In the genomic region with DNA sequence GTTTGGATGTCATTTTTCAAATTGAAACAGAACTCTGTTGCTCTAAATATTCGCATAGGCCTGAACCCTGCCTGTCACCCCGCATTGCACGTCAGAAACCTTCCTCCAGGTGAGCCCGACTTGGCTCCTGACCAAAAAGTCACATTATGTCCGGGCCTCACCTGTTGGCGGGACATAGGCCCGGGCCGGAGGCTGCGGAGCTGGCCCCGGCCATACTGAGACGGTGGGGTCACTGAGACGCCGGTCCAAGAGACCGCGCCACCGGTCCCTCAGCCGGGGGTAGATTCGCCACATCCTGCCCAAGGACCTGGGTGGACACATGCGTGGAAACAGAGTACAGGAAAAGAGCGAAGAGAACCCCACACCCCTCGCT, we compare ENCODE assay signal across 7 mouse cellular contexts. TPM values are rescaled to one million over a fixed set of nuclear protein-coding genes. Genes with fewer than 3 reads are reported as not detected.
DNase-seq lines count a peak whose midpoint lies in the region; ATAC-seq lines count a peak whose summit lies in the region.

No protein-coding gene starts in this region.

- no peaks in the 10 kb centered on the region for H3K27me3 ChIP-seq in forebrain, embryonic 14.5 days (replicated peaks; ENCODE audit: control insufficient read depth, insufficient read depth, low read length)
- H3K27me3 ChIP-seq in liver, embryonic 16.5 days (ENCODE audit: control insufficient read depth, insufficient read depth, low read depth, low read length): no peaks in the 10 kb centered on the region

- H3K27ac ChIP-seq in forebrain, embryonic 14.5 days (ENCODE audit: low read depth, low read length): peak overlapping the region; percentile 63
- H3K27ac ChIP-seq in liver, embryonic 16.5 days (ENCODE audit: low read length): peak overlapping the region; percentile 68

- peak overlapping the region; percentile 84 for H3K9ac ChIP-seq in forebrain, embryonic 14.5 days (ENCODE audit: low read length)
- peak overlapping the region; percentile 79 for H3K9ac ChIP-seq in liver, embryonic 16.5 days (ENCODE audit: low read depth, low read length)

- DNase-seq in urinary bladder, postnatal 14 days (ENCODE audit: low spot score): peak; percentile 52
- DNase-seq in urinary bladder, postnatal 36 days (ENCODE audit: low spot score in 2 of 2): no peak
- DNase-seq in forebrain, embryonic 14.5 days (ENCODE audit: low spot score): no peak
- no peak for DNase-seq in frontal cortex, postnatal 36 days (ENCODE audit: low spot score in 2 of 2)
- DNase-seq in embryo, embryonic 11 days: no peak
- no peak for DNase-seq in adrenal gland, postnatal 14 days

- H3K4me2 ChIP-seq in forebrain, embryonic 14.5 days (ENCODE audit: low read length): peak overlapping the region; percentile 79
- H3K4me2 ChIP-seq in liver, embryonic 16.5 days (ENCODE audit: low read depth, low read length): peak overlapping the region; percentile 86

- ATAC-seq in forebrain, embryonic 14.5 days: no peak
- peak; percentile 23 for ATAC-seq in liver, embryonic 16.5 days (ENCODE audit: low read depth)

- H3K9me3 ChIP-seq in forebrain, embryonic 14.5 days (replicated peaks; ENCODE audit: control insufficient read depth, low read length): no peaks in the 10 kb centered on the region
- no peaks in the 10 kb centered on the region for H3K9me3 ChIP-seq in liver, embryonic 16.5 days (replicated peaks; ENCODE audit: control insufficient read depth, low read length)

- peaks cover 19% of the 10 kb centered on the region for H3K4me1 ChIP-seq in forebrain, embryonic 14.5 days (ENCODE audit: control insufficient read depth, insufficient read depth, low read length)
- peaks cover 21% of the 10 kb centered on the region for H3K4me1 ChIP-seq in liver, embryonic 16.5 days (ENCODE audit: control insufficient read depth, low read depth, low read length)

- H3K4me3 ChIP-seq in forebrain, embryonic 14.5 days (ENCODE audit: low read depth, low read length): peak overlapping the region; percentile 78
- peak overlapping the region; percentile 92 for H3K4me3 ChIP-seq in liver, embryonic 16.5 days (ENCODE audit: low read depth, low read length)

- WGBS in forebrain, embryonic 14.5 days: under 1% methylated on average over 21 of the region's 21 CpGs
- under 1% methylated on average over 21 of the region's 21 CpGs for WGBS in liver, embryonic 16.5 days (ENCODE audit: insufficient replicate concordance)

- no peaks in the 10 kb centered on the region for H3K36me3 ChIP-seq in forebrain, embryonic 14.5 days (ENCODE audit: control insufficient read depth, insufficient read depth, low read length)
- no peaks in the 10 kb centered on the region for H3K36me3 ChIP-seq in liver, embryonic 16.5 days (ENCODE audit: control insufficient read depth, insufficient read depth)

RNA-seq across cellular contexts. Expression of a gene that starts 0.4 kb away (rescaled TPM):
- polyA plus RNA-seq in forebrain, embryonic 14.5 days (2014; fragmentation: Nextera tagmentation; extraction: Ambion mirVana): 16.5 and 23.1 TPM in 2 replicates
- 8.5 and 8.7 TPM in 2 replicates for polyA plus RNA-seq in liver, embryonic 16.5 days (2015; fragmentation: Nextera tagmentation; extraction: Ambion mirVana)
- 53.9 and 56.5 TPM in 2 replicates for total RNA-seq in adrenal gland, postnatal 14 days (2021)

RNA-seq across cellular contexts. Expression of a gene that starts 1.7 kb away (rescaled TPM):
- polyA plus RNA-seq in forebrain, embryonic 14.5 days (2014; fragmentation: Nextera tagmentation; extraction: Ambion mirVana): 37.4 and 40.3 TPM in 2 replicates
- 27.9 and 31.2 TPM in 2 replicates for polyA plus RNA-seq in liver, embryonic 16.5 days (2015; fragmentation: Nextera tagmentation; extraction: Ambion mirVana)
- total RNA-seq in adrenal gland, postnatal 14 days (2021): 103 and 111 TPM in 2 replicates

RNA-seq across cellular contexts. Expression of a gene that starts 37.8 kb away (rescaled TPM):
- polyA plus RNA-seq in forebrain, embryonic 14.5 days (2014; fragmentation: Nextera tagmentation; extraction: Ambion mirVana): 111 and 115 TPM in 2 replicates
- 36.7 and 36.8 TPM in 2 replicates for polyA plus RNA-seq in liver, embryonic 16.5 days (2015; fragmentation: Nextera tagmentation; extraction: Ambion mirVana)
- total RNA-seq in adrenal gland, postnatal 14 days (2021): 57.3 and 66.8 TPM in 2 replicates

RNA-seq across cellular contexts. Expression of a gene that starts 52.6 kb away (rescaled TPM):
- polyA plus RNA-seq in forebrain, embryonic 14.5 days (2014; fragmentation: Nextera tagmentation; extraction: Ambion mirVana): 0.08 and 0.09 TPM in 2 replicates
- 0.11 TPM in 2 replicates for polyA plus RNA-seq in liver, embryonic 16.5 days (2015; fragmentation: Nextera tagmentation; extraction: Ambion mirVana)
- 0.30 and 0.70 TPM in 2 replicates for total RNA-seq in adrenal gland, postnatal 14 days (2021)
